Mouse (Mus musculus) B cell, adult 2 months (primary cell): Measurements from ENCODE around the gene Lamp2.
"Not testable (repeated sequence)": the region's sequence is repeated elsewhere in the genome, so short reads cannot be mapped to it uniquely, and the experiment has no call there.

Source experiments
- DNase-seq, 2 experiments: peaks; one replicate each; pipeline ENCODE4 v3.0.0; 2022

The Lamp2 gene

GRCm38 (mm10) chrX:38426043-38426442 is 30.2 kb downstream of the Lamp2 start:
- no peak for DNase-seq

- DNase-seq = no peak
Observed at GRCm38 (mm10) chrX:38423096-38423495, 33.2 kb downstream of the Lamp2 start.

- no peak for DNase-seq
Observed at GRCm38 (mm10) chrX:38422396-38422795, 33.9 kb downstream of the Lamp2 start.

GRCm38 (mm10) chrX:38403879-38404278 is 52.4 kb downstream of the Lamp2 start:
- DNase-seq = no peak

- DNase-seq = no peak
Observed at GRCm38 (mm10) chrX:38402981-38403380, 53.3 kb downstream of the Lamp2 start.

- DNase-seq = no peak
Observed at GRCm38 (mm10) chrX:38402004-38402403, 54.2 kb downstream of the Lamp2 start.

- no peak for DNase-seq
Observed at GRCm38 (mm10) chrX:38400616-38401015, 55.6 kb downstream of the Lamp2 start.

- DNase-seq = no peak
Observed at GRCm38 (mm10) chrX:38399671-38400070, 56.6 kb downstream of the Lamp2 start.

GRCm38 (mm10) chrX:38373169-38373568 is 83.1 kb downstream of the Lamp2 start:
- DNase-seq = not testable (repeated sequence)

- not testable (repeated sequence) for DNase-seq
Observed at GRCm38 (mm10) chrX:38364621-38365020, 91.6 kb downstream of the Lamp2 start.

- DNase-seq = no peak
Observed at GRCm38 (mm10) chrX:38362016-38362415, 94.2 kb downstream of the Lamp2 start.
